Mouse (Mus musculus): ENCODE measurements at regions not wholly inside any gene's neighbourhood (a gene's known extent, or its start where the extent isn't known, plus 50 kb on each side); places are given as distances from the start of the nearest gene placed in this dataset.
A peak's percentile ranks its signal among the peaks of the same experiment; 100 is the strongest.

- Histone ChIP-seq H3K4me3 (ENCODE audit: low read length) (no peak overlapping the region), H3K4me2 (ENCODE audit: low read depth, low read length) (no peak overlapping the region), H3K27ac (ENCODE audit: low read length) (no peak overlapping the region), H3K27me3 (replicated peaks; ENCODE audit: control insufficient read depth, insufficient read depth, low read length) (no peaks in the 10 kb centered on the region), H3K4me1 (ENCODE audit: control insufficient read depth, insufficient read depth, low read length) (peaks cover 3% of the 10 kb centered on the region; the same call in 1 of the 2 replicates), H3K36me3 (ENCODE audit: control insufficient read depth, insufficient read depth, low read length) (no peaks in the 10 kb centered on the region), H3K9me3 (ENCODE audit: control insufficient read depth, low read length) (no peaks in the 10 kb centered on the region), H3K9ac (ENCODE audit: low read depth, low read length) (no peak overlapping the region)
- ATAC-seq = no peak
- 65% methylated on average over 5 of the region's 5 CpGs for WGBS
These were observed 125.9 kb downstream of the Irs2 start for GRCm38 (mm10) chr8:10882381-10882780.

GRCm38 (mm10) chr8:10879883-10880282 lies 128.4 kb downstream of the Irs2 start:
- 65% methylated on average over 6 of the region's 6 CpGs for WGBS
- Histone ChIP-seq H3K4me2 (ENCODE audit: low read depth, low read length) (no peak overlapping the region), H3K27ac (ENCODE audit: low read length) (peak overlapping the region; percentile 7; the same call in 1 of the 2 replicates), H3K4me3 (ENCODE audit: low read length) (no peak overlapping the region), H3K27me3 (replicated peaks; ENCODE audit: control insufficient read depth, insufficient read depth, low read length) (no peaks in the 10 kb centered on the region), H3K4me1 (ENCODE audit: control insufficient read depth, insufficient read depth, low read length) (peaks cover 3% of the 10 kb centered on the region; the same call in 1 of the 2 replicates), H3K9me3 (ENCODE audit: control insufficient read depth, low read length) (no peaks in the 10 kb centered on the region), H3K36me3 (ENCODE audit: control insufficient read depth, insufficient read depth, low read length) (no peaks in the 10 kb centered on the region), H3K9ac (ENCODE audit: low read depth, low read length) (no peak overlapping the region)
- ATAC-seq = peak; percentile 10

GRCm38 (mm10) chr8:10879049-10879847 lies 129.0 kb downstream of the Irs2 start:
- Histone ChIP-seq H3K4me2 (ENCODE audit: low read depth, low read length) (no peak overlapping the region), H3K4me1 (ENCODE audit: control insufficient read depth, insufficient read depth, low read length) (peaks cover 3% of the 10 kb centered on the region; the same call in 1 of the 2 replicates), H3K4me3 (ENCODE audit: low read length) (no peak overlapping the region), H3K36me3 (ENCODE audit: control insufficient read depth, insufficient read depth, low read length) (no peaks in the 10 kb centered on the region), H3K9ac (ENCODE audit: low read depth, low read length) (no peak overlapping the region), H3K9me3 (ENCODE audit: control insufficient read depth, low read length) (no peaks in the 10 kb centered on the region), H3K27ac (ENCODE audit: low read length) (peak overlapping the region; percentile 7; the same call in 1 of the 2 replicates), H3K27me3 (replicated peaks; ENCODE audit: control insufficient read depth, insufficient read depth, low read length) (no peaks in the 10 kb centered on the region)
- ATAC-seq = peak; percentile 92
- WGBS = 73% methylated on average over 10 of the region's 10 CpGs

- Histone ChIP-seq H3K4me3 (ENCODE audit: low read length) (no peak overlapping the region), H3K4me1 (ENCODE audit: control insufficient read depth, insufficient read depth, low read length) (peaks cover 3% of the 10 kb centered on the region; the same call in 1 of the 2 replicates), H3K36me3 (ENCODE audit: control insufficient read depth, insufficient read depth, low read length) (no peaks in the 10 kb centered on the region), H3K9ac (ENCODE audit: low read depth, low read length) (no peak overlapping the region), H3K9me3 (ENCODE audit: control insufficient read depth, low read length) (no peaks in the 10 kb centered on the region), H3K27ac (ENCODE audit: low read length) (no peak overlapping the region), H3K4me2 (ENCODE audit: low read depth, low read length) (no peak overlapping the region), H3K27me3 (replicated peaks; ENCODE audit: control insufficient read depth, insufficient read depth, low read length) (no peaks in the 10 kb centered on the region)
- 83% methylated on average over 4 of the region's 4 CpGs for WGBS
- no peak for ATAC-seq
These were observed 129.9 kb downstream of the Irs2 start for GRCm38 (mm10) chr8:10878371-10878770.

GRCm38 (mm10) chr8:10875170-10875569 lies 133.1 kb downstream of the Irs2 start:
- peaks cover 3% of the 10 kb centered on the region; the same call in 1 of the 2 replicates for H3K4me1 ChIP-seq (ENCODE audit: control insufficient read depth, insufficient read depth, low read length)
- no peak overlapping the region for H3K4me2 ChIP-seq (ENCODE audit: low read depth, low read length)
- 74% methylated on average over 6 of the region's 6 CpGs for WGBS
- no peak overlapping the region for H3K27ac ChIP-seq (ENCODE audit: low read length)
- H3K9me3 ChIP-seq (ENCODE audit: control insufficient read depth, low read length) = no peaks in the 10 kb centered on the region
- H3K9ac ChIP-seq (ENCODE audit: low read depth, low read length) = no peak overlapping the region
- no peak overlapping the region for H3K4me3 ChIP-seq (ENCODE audit: low read length)
- no peaks in the 10 kb centered on the region for H3K27me3 ChIP-seq (replicated peaks; ENCODE audit: control insufficient read depth, insufficient read depth, low read length)
- no peak for ATAC-seq
- H3K36me3 ChIP-seq (ENCODE audit: control insufficient read depth, insufficient read depth, low read length) = no peaks in the 10 kb centered on the region

GRCm38 (mm10) chr8:10871451-10871850 lies 136.8 kb downstream of the Irs2 start:
- Histone ChIP-seq H3K27me3 (replicated peaks; ENCODE audit: control insufficient read depth, insufficient read depth, low read length) (no peaks in the 10 kb centered on the region), H3K4me1 (ENCODE audit: control insufficient read depth, insufficient read depth, low read length) (peaks cover 3% of the 10 kb centered on the region; the same call in 1 of the 2 replicates), H3K4me3 (ENCODE audit: low read length) (no peak overlapping the region), H3K9me3 (ENCODE audit: control insufficient read depth, low read length) (no peaks in the 10 kb centered on the region), H3K4me2 (ENCODE audit: low read depth, low read length) (no peak overlapping the region), H3K9ac (ENCODE audit: low read depth, low read length) (no peak overlapping the region), H3K36me3 (ENCODE audit: control insufficient read depth, insufficient read depth, low read length) (no peaks in the 10 kb centered on the region), H3K27ac (ENCODE audit: low read length) (no peak overlapping the region)
- no peak for ATAC-seq
- WGBS = 68% methylated on average over 7 of the region's 7 CpGs

GRCm38 (mm10) chr8:10870423-10871055 lies 137.7 kb downstream of the Irs2 start:
- Histone ChIP-seq H3K27ac (ENCODE audit: low read length) (no peak overlapping the region), H3K9me3 (ENCODE audit: control insufficient read depth, low read length) (no peaks in the 10 kb centered on the region), H3K4me2 (ENCODE audit: low read depth, low read length) (no peak overlapping the region), H3K36me3 (ENCODE audit: control insufficient read depth, insufficient read depth, low read length) (no peaks in the 10 kb centered on the region), H3K27me3 (replicated peaks; ENCODE audit: control insufficient read depth, insufficient read depth, low read length) (no peaks in the 10 kb centered on the region), H3K9ac (ENCODE audit: low read depth, low read length) (no peak overlapping the region), H3K4me3 (ENCODE audit: low read length) (no peak overlapping the region), H3K4me1 (ENCODE audit: control insufficient read depth, insufficient read depth, low read length) (peaks cover 7% of the 10 kb centered on the region)
- WGBS = 81% methylated on average over 13 of the region's 13 CpGs
- ATAC-seq = no peak

GRCm38 (mm10) chr8:10869866-10870265 lies 138.4 kb downstream of the Irs2 start:
- ATAC-seq = no peak
- Histone ChIP-seq H3K27me3 (replicated peaks; ENCODE audit: control insufficient read depth, insufficient read depth, low read length) (no peaks in the 10 kb centered on the region), H3K9ac (ENCODE audit: low read depth, low read length) (no peak overlapping the region), H3K4me1 (ENCODE audit: control insufficient read depth, insufficient read depth, low read length) (peaks cover 14% of the 10 kb centered on the region), H3K9me3 (ENCODE audit: control insufficient read depth, low read length) (no peaks in the 10 kb centered on the region), H3K4me3 (ENCODE audit: low read length) (no peak overlapping the region), H3K36me3 (ENCODE audit: control insufficient read depth, insufficient read depth, low read length) (no peaks in the 10 kb centered on the region), H3K4me2 (ENCODE audit: low read depth, low read length) (no peak overlapping the region), H3K27ac (ENCODE audit: low read length) (no peak overlapping the region)
- 69% methylated on average over 10 of the region's 10 CpGs for WGBS

- Histone ChIP-seq H3K4me2 (ENCODE audit: low read depth, low read length) (0 out of 2 replicates have a peak overlapping the region, but pooled peaks have one; percentile 5), H3K27ac (ENCODE audit: low read length) (peak overlapping the region; percentile 87), H3K4me1 (ENCODE audit: control insufficient read depth, insufficient read depth, low read length) (peaks cover 16% of the 10 kb centered on the region), H3K9me3 (ENCODE audit: control insufficient read depth, low read length) (no peaks in the 10 kb centered on the region), H3K36me3 (ENCODE audit: control insufficient read depth, insufficient read depth, low read length) (no peaks in the 10 kb centered on the region), H3K4me3 (ENCODE audit: low read length) (no peak overlapping the region), H3K9ac (ENCODE audit: low read depth, low read length) (no peak overlapping the region), H3K27me3 (replicated peaks; ENCODE audit: control insufficient read depth, insufficient read depth, low read length) (no peaks in the 10 kb centered on the region)
- peak; percentile 51 for ATAC-seq
- 33% methylated on average over 7 of the region's 7 CpGs for WGBS
These were observed 141.4 kb downstream of the Irs2 start for GRCm38 (mm10) chr8:10866696-10867395.
